Mouse (Mus musculus): Measurements from ENCODE around the gene Gpm6a. TPM values are rescaled to one million over a fixed set of nuclear protein-coding genes. Genes with fewer than 3 reads are reported as not detected.
A peak's percentile ranks its signal among the peaks of the same experiment; 100 is the strongest.

Gpm6a gene
- polyA plus RNA-seq, 1 experiment from 2014 or later: 103 TPM

DNA sequence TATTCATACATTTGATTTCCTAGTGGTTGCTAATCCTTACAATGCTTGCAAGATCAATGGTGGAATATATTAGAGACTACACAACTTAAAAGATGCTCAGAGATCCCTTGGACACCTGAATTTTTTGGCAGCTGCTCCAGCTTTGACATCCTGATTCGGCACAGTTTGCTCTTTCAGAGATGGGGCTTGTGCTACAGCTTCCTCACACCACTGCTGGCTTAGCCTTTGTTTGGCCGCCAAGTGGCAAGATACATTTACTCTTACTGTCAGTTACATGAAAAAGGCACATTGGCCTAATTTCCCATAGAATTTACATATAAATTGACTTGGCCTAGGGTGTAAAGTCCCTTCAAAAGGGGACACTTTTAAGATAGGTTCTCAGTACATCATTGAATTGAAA, 32.1 kb downstream of the Gpm6a start:
- Histone ChIP-seq H3K9me3 (ENCODE audit: control insufficient read depth, low read length) (no peaks in the 10 kb centered on the region), H3K4me2 (replicated peaks; ENCODE audit: low read depth, low read length) (no peak overlapping the region), H3K36me3 (ENCODE audit: control insufficient read depth, insufficient read depth, low read length) (no peaks in the 10 kb centered on the region), H3K4me1 (replicated peaks; ENCODE audit: control insufficient read depth, insufficient read depth, low read length) (no peaks in the 10 kb centered on the region), H3K27me3 (ENCODE audit: control insufficient read depth, insufficient read depth, low read length) (no peaks in the 10 kb centered on the region), H3K9ac (ENCODE audit: low read depth, low read length) (no peak overlapping the region), H3K4me3 (ENCODE audit: low read depth, low read length) (no peak overlapping the region), H3K27ac (ENCODE audit: low read depth, low read length) (no peak overlapping the region)
- DNase-seq (ENCODE audit: low spot score): no peak
- ATAC-seq (ENCODE audit: low FRiP score): no peak
- 46% methylated on average over 2 of the region's 2 CpGs for WGBS

DNA sequence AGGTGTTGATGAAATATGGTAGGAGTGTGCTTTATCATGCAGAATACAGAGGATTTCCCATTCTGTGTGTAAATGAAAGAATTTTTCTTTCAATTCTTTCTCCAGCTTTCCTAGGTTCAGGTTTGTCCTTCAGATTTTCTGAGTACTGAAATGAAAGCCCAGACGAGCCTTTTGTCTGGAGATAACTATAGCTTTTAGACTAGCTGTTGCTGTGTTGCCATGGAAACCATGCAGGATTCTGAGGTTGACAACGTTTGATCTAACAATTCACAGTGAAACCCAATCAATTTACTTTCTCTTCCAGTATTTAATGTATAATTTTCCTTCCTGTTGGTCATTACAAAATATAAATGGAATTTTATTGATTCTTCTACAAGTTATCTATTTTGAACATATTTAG, 34.5 kb downstream of the Gpm6a start:
- H3K36me3 ChIP-seq (ENCODE audit: control insufficient read depth, insufficient read depth, low read length): no peaks in the 10 kb centered on the region
- H3K9me3 ChIP-seq (ENCODE audit: control insufficient read depth, low read length): no peaks in the 10 kb centered on the region
- DNase-seq (ENCODE audit: low spot score) (peak; percentile 23), ATAC-seq (ENCODE audit: low FRiP score) (0 out of 2 replicates have a peak, but pooled peaks have one; percentile 36)
- H3K4me1 ChIP-seq (replicated peaks; ENCODE audit: control insufficient read depth, insufficient read depth, low read length): no peaks in the 10 kb centered on the region
- WGBS: 13% methylated on average over 2 of the region's 2 CpGs
- H3K27ac ChIP-seq (ENCODE audit: low read depth, low read length): no peak overlapping the region
- no peak overlapping the region for H3K9ac ChIP-seq (ENCODE audit: low read depth, low read length)
- H3K4me3 ChIP-seq (ENCODE audit: low read depth, low read length): no peak overlapping the region
- H3K27me3 ChIP-seq (ENCODE audit: control insufficient read depth, insufficient read depth, low read length): no peaks in the 10 kb centered on the region
- no peak overlapping the region for H3K4me2 ChIP-seq (replicated peaks; ENCODE audit: low read depth, low read length)

DNA sequence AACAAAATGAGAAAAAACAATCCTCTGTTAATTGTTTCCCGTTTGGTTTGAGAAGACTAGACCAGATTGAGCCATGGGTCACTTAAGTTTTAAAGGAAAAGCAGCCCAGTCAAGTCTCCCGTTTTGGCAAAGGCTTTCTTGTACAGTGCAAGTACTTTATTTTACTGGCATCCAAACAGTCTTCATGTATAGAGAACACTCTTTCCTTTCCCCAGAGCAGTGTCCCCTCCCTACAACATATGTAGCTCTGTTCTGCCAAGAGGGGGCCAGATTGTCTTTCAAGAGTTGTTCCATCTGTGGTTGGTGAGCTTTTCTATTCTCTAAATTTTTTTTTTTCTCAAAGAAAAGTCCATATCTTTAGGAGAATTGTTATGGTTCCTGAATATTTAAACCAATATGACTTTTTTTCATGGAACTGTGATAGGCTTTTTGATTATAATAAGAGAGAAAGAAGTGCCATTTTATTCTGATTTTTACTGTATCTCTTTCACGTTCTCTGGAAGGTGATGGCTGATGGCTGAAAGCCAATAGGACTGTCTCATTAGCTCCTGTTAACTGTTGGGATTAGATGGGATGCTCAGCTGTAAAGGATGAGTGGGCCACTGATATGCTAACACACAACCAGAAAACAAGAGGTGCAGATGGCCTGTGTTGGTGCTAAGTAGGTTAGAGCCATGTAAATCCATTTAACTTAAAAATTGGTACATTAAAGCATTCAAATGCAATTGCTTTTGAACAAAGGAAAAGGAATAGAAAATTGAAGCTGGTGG, 37.4 kb downstream of the Gpm6a start:
- no peaks in the 10 kb centered on the region for H3K27me3 ChIP-seq (ENCODE audit: control insufficient read depth, insufficient read depth, low read length)
- DNase-seq (ENCODE audit: low spot score) (no peak), ATAC-seq (ENCODE audit: low FRiP score) (no peak)
- no peak overlapping the region for H3K4me2 ChIP-seq (replicated peaks; ENCODE audit: low read depth, low read length)
- no peak overlapping the region for H3K9ac ChIP-seq (ENCODE audit: low read depth, low read length)
- H3K36me3 ChIP-seq (ENCODE audit: control insufficient read depth, insufficient read depth, low read length): no peaks in the 10 kb centered on the region
- H3K4me3 ChIP-seq (ENCODE audit: low read depth, low read length): no peak overlapping the region
- 83% methylated on average over 3 of the region's 3 CpGs for WGBS
- no peak overlapping the region for H3K27ac ChIP-seq (ENCODE audit: low read depth, low read length)
- H3K9me3 ChIP-seq (ENCODE audit: control insufficient read depth, low read length): no peaks in the 10 kb centered on the region
- H3K4me1 ChIP-seq (replicated peaks; ENCODE audit: control insufficient read depth, insufficient read depth, low read length): no peaks in the 10 kb centered on the region

DNA sequence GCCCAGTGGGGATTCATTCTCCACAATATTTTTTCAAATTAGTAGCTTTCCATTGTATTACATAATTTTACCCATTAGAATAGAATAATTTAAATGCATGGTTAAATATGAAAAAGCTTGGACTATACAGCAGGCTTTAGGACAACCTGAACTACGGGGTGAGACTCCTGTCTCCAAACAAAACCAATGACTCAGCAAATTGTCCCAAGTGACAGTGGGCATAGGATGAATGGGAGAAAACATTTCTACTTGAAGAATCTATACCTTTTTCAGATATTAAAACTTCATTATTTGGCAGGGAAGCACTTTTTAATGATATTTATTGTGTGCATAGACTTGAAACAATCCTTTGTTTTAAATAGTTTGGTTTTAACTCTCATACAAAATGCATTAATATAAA, 41.0 kb downstream of the Gpm6a start:
- no peak overlapping the region for H3K4me3 ChIP-seq (ENCODE audit: low read depth, low read length)
- 79% methylated on average over 1 of the region's 1 CpGs for WGBS
- no peak for DNase-seq (ENCODE audit: low spot score)
- no peak overlapping the region for H3K4me2 ChIP-seq (replicated peaks; ENCODE audit: low read depth, low read length)
- H3K9ac ChIP-seq (ENCODE audit: low read depth, low read length): no peak overlapping the region
- no peaks in the 10 kb centered on the region for H3K27me3 ChIP-seq (ENCODE audit: control insufficient read depth, insufficient read depth, low read length)
- no peak overlapping the region for H3K27ac ChIP-seq (ENCODE audit: low read depth, low read length)
- no peaks in the 10 kb centered on the region for H3K4me1 ChIP-seq (replicated peaks; ENCODE audit: control insufficient read depth, insufficient read depth, low read length)
- H3K9me3 ChIP-seq (ENCODE audit: control insufficient read depth, low read length): no peaks in the 10 kb centered on the region
- ATAC-seq (ENCODE audit: low FRiP score): no peak
- H3K36me3 ChIP-seq (ENCODE audit: control insufficient read depth, insufficient read depth, low read length): no peaks in the 10 kb centered on the region

DNA sequence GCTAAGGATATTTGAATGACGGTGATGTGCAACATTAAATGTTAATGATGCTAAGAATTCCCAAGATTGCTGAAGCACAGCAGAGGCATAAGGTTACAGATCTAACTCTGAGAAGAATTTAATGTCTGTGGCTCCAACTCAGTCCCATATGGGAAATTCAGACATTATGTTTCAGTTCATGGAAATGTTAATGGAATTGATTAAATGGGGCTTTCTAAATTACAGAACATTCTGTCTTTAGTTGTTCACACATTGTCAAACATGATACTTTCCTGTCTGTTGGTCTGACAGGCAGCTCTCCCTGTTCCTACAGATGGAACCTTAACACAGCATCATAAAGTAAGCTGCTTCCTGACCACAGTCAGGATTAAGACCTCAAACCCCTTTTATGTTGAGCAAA, 47.8 kb downstream of the Gpm6a start:
- no peak overlapping the region for H3K9ac ChIP-seq (ENCODE audit: low read depth, low read length)
- no peaks in the 10 kb centered on the region for H3K4me1 ChIP-seq (replicated peaks; ENCODE audit: control insufficient read depth, insufficient read depth, low read length)
- no peaks in the 10 kb centered on the region for H3K27me3 ChIP-seq (ENCODE audit: control insufficient read depth, insufficient read depth, low read length)
- DNase-seq (ENCODE audit: low spot score): no peak
- WGBS: 83% methylated on average over 1 of the region's 1 CpGs
- no peaks in the 10 kb centered on the region for H3K36me3 ChIP-seq (ENCODE audit: control insufficient read depth, insufficient read depth, low read length)
- H3K4me2 ChIP-seq (replicated peaks; ENCODE audit: low read depth, low read length): no peak overlapping the region
- no peak overlapping the region for H3K4me3 ChIP-seq (ENCODE audit: low read depth, low read length)
- ATAC-seq (ENCODE audit: low FRiP score): no peak
- H3K27ac ChIP-seq (ENCODE audit: low read depth, low read length): no peak overlapping the region
- no peaks in the 10 kb centered on the region for H3K9me3 ChIP-seq (ENCODE audit: control insufficient read depth, low read length)

DNA sequence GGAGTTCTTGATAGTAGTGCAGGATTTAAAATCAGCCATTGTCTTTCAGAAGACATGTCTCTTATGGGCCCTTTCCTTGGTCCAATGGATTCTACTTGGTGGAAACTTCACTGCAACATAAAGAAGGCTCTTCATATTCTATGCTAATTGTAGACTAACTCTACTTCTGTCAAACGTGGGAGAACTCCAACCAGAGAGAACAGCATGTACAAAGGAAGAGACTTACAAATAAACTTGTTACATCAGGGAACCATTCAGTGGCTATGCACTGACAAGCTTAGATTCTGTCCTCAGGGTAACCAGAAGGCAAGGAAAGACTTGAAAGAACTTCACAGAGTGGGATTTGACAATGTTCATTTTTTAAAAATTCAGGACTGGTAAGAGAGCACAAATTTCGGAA, 48.3 kb downstream of the Gpm6a start:
- Histone ChIP-seq H3K4me3 (ENCODE audit: low read depth, low read length) (no peak overlapping the region), H3K27me3 (ENCODE audit: control insufficient read depth, insufficient read depth, low read length) (no peaks in the 10 kb centered on the region), H3K9ac (ENCODE audit: low read depth, low read length) (no peak overlapping the region), H3K36me3 (ENCODE audit: control insufficient read depth, insufficient read depth, low read length) (no peaks in the 10 kb centered on the region), H3K27ac (ENCODE audit: low read depth, low read length) (no peak overlapping the region), H3K9me3 (ENCODE audit: control insufficient read depth, low read length) (no peaks in the 10 kb centered on the region), H3K4me2 (replicated peaks; ENCODE audit: low read depth, low read length) (no peak overlapping the region), H3K4me1 (replicated peaks; ENCODE audit: control insufficient read depth, insufficient read depth, low read length) (no peaks in the 10 kb centered on the region)
- DNase-seq (ENCODE audit: low spot score) (no peak), ATAC-seq (ENCODE audit: low FRiP score) (no peak)
- 60% methylated on average over 2 of the region's 2 CpGs for WGBS

DNA sequence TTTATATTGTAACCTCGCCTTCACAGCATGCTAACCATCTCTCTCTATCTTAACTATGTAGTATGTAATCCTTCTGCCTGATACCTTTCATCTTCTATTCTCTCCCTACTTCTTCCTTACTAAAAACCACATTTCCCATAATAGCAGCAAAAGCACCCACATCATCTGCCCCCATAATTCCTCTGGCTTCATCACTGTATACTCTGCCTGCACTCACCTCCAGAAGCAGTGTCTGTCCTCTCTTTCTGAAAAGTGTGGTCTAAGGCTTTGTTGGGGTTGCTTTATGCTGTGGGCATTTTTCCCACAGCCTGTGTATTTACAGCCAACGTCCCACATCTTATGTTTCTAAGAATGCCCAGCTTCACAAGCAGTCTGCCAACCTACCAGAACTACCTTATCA, 57.6 kb downstream of the Gpm6a start:
- Histone ChIP-seq H3K4me3 (ENCODE audit: low read depth, low read length) (no peak overlapping the region), H3K9ac (ENCODE audit: low read depth, low read length) (no peak overlapping the region), H3K27ac (ENCODE audit: low read depth, low read length) (no peak overlapping the region), H3K9me3 (ENCODE audit: control insufficient read depth, low read length) (no peaks in the 10 kb centered on the region), H3K36me3 (ENCODE audit: control insufficient read depth, insufficient read depth, low read length) (no peaks in the 10 kb centered on the region), H3K4me2 (replicated peaks; ENCODE audit: low read depth, low read length) (no peak overlapping the region), H3K27me3 (ENCODE audit: control insufficient read depth, insufficient read depth, low read length) (no peaks in the 10 kb centered on the region), H3K4me1 (replicated peaks; ENCODE audit: control insufficient read depth, insufficient read depth, low read length) (no peaks in the 10 kb centered on the region)
- WGBS: 90% methylated on average over 2 of the region's 2 CpGs
- DNase-seq (ENCODE audit: low spot score) (no peak), ATAC-seq (ENCODE audit: low FRiP score) (no peak)

DNA sequence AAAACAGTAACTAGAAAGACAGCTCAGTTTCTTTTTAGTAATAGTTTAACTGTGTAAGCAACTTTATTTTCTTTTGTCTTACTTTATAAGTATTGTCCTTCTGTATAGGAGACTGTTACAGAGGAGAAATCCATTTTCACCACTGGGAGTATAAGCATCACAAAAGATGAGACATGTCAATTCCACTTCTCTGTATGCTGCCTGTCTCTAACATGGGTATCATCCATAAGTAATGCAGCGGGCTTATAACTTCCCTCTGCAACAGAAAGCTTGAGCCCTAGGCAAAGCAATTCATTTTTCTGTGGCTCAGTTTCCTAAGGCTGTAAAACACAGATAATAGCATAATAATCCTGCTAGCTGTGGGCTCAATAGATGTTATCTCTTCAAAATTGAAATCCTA, 62.4 kb downstream of the Gpm6a start:
- no peaks in the 10 kb centered on the region for H3K4me1 ChIP-seq (replicated peaks; ENCODE audit: control insufficient read depth, insufficient read depth, low read length)
- DNase-seq (ENCODE audit: low spot score) (no peak), ATAC-seq (ENCODE audit: low FRiP score) (no peak)
- no peak overlapping the region for H3K4me2 ChIP-seq (replicated peaks; ENCODE audit: low read depth, low read length)
- H3K27me3 ChIP-seq (ENCODE audit: control insufficient read depth, insufficient read depth, low read length): no peaks in the 10 kb centered on the region
- H3K36me3 ChIP-seq (ENCODE audit: control insufficient read depth, insufficient read depth, low read length): no peaks in the 10 kb centered on the region
- H3K4me3 ChIP-seq (ENCODE audit: low read depth, low read length): no peak overlapping the region
- no peak overlapping the region for H3K27ac ChIP-seq (ENCODE audit: low read depth, low read length)
- 76% methylated on average over 1 of the region's 1 CpGs for WGBS
- no peak overlapping the region for H3K9ac ChIP-seq (ENCODE audit: low read depth, low read length)
- no peaks in the 10 kb centered on the region for H3K9me3 ChIP-seq (ENCODE audit: control insufficient read depth, low read length)

DNA sequence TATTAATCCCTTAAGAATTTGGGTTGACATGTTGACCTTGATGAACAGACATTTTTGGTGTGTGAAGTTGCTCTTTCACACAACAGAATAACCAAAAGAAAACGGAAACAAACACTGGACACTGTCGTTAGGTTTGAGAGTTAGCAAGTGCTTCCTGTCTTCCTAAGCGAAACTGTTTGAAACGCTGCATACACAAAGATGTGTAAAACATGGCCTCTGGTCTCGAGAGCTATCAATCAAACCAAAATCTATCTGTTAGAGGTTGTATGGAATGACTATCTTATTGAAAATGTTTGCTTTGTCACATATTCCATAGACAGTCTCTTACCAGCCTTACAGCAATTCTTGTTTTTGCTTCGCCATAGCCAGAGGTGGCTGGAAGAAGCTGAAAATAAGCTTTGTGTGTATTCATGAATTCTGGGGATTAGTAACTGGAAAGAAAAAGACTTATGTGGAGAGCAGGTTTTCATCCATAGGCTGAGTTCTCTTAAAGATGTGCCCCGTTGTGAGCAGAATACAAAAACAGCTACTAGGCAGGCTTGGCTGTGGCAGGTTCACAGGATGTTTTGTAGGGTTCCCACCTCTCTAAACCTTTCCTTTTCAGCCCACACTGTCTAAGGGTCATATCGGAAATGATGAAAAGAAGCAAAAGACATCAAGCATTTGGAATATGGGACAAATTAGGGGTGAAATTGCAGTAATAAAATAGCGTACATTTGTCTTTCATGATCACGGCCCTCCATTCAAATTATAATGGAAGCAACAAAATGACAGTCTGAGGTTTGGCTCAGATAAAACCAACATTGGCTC, 71.4 kb downstream of the Gpm6a start:
- H3K9ac ChIP-seq (ENCODE audit: low read depth, low read length): 0 out of 2 replicates have a peak overlapping the region, but pooled peaks have one; percentile 7
- peak overlapping the region; percentile 71 for H3K27ac ChIP-seq (ENCODE audit: low read depth, low read length)
- no peaks in the 10 kb centered on the region for H3K9me3 ChIP-seq (ENCODE audit: control insufficient read depth, low read length)
- H3K4me3 ChIP-seq (ENCODE audit: low read depth, low read length): no peak overlapping the region
- DNase-seq (ENCODE audit: low spot score): peak; percentile 16
- peak; percentile 68; the same call in 1 of the 2 replicates for ATAC-seq (ENCODE audit: low FRiP score)
- H3K36me3 ChIP-seq (ENCODE audit: control insufficient read depth, insufficient read depth, low read length): no peaks in the 10 kb centered on the region
- H3K4me2 ChIP-seq (replicated peaks; ENCODE audit: low read depth, low read length): no peak overlapping the region
- no peaks in the 10 kb centered on the region for H3K4me1 ChIP-seq (replicated peaks; ENCODE audit: control insufficient read depth, insufficient read depth, low read length)
- WGBS: 47% methylated on average over 10 of the region's 10 CpGs
- no peaks in the 10 kb centered on the region for H3K27me3 ChIP-seq (ENCODE audit: control insufficient read depth, insufficient read depth, low read length)

All from hindbrain, embryonic 11.5 days (tissue).